Mouse (Mus musculus) midbrain, postnatal 0 days (tissue): ENCODE results near the gene Banp. TPM values are rescaled to one million over a fixed set of nuclear protein-coding genes. Genes with fewer than 3 reads are reported as not detected.

Experiments used
- ATAC-seq: fragments of 200-750 bp; cut with Nextera tagmentation; 2 replicates; pipeline ENCODE4 v1.8.0; 2017; ENCODE audit warnings: moderate number of reproducible peaks, mild to moderate bottlenecking, moderate TSS enrichment, moderate library complexity; ENCODE audit not compliant: low FRiP score
- DNase-seq: peaks from one replicate; pipeline ENCODE4 v3.0.0-alpha.2; 2015; ENCODE audit warnings: low spot score
- H3K27ac ChIP-seq: fragments of 300-500 bp; sonication (generic); 2 replicates; pipeline ENCODE4 v1.5.1; 2014; ENCODE audit warnings: low read depth, mild to moderate bottlenecking, low read length, mixed read lengths
- H3K27me3 ChIP-seq: fragments of 300-500 bp; sonication (generic); 2 replicates; pipeline ENCODE4 v1.6.1; 2014; ENCODE audit warnings: low read length, control low read depth, mixed read lengths; ENCODE audit not compliant: insufficient read depth
- H3K36me3 ChIP-seq: fragments of 300-500 bp; sonication (generic); 2 replicates; pipeline ENCODE4 v1.6.1; 2014; ENCODE audit warnings: low read length, control low read depth, mixed read lengths; ENCODE audit not compliant: insufficient read depth
- H3K4me1 ChIP-seq: fragments of 300-500 bp; sonication (generic); 2 replicates; pipeline ENCODE4 v1.6.1; 2014; ENCODE audit warnings: mild to moderate bottlenecking, control low read depth, antibody characterized with exemption, low read length, mixed read lengths; ENCODE audit not compliant: insufficient read depth
- H3K4me2 ChIP-seq: fragments of 300-500 bp; sonication (generic); 2 replicates; pipeline ENCODE4 v1.6.1; 2014; ENCODE audit warnings: low read depth, mild to moderate bottlenecking, low read length, mixed read lengths; ENCODE audit not compliant: poor library complexity, severe bottlenecking
- H3K4me3 ChIP-seq: fragments of 300-500 bp; sonication (generic); 2 replicates; pipeline ENCODE4 v1.5.1; 2014; ENCODE audit warnings: low read depth, mild to moderate bottlenecking, low read length, moderate library complexity
- H3K9ac ChIP-seq: fragments of 300-500 bp; sonication (generic); replicated peaks from 2 replicates; pipeline ENCODE4 v1.6.1; 2014; ENCODE audit warnings: mild to moderate bottlenecking, low read length, moderate library complexity, mixed read lengths; ENCODE audit not compliant: poor library complexity, severe bottlenecking
- H3K9me3 ChIP-seq: fragments of 300-500 bp; sonication (generic); 2 replicates; pipeline ENCODE4 v1.6.1; 2016; ENCODE audit warnings: low read length, control low read depth
- CTCF ChIP-seq: IDR thresholded peaks from 2 replicates; pipeline ENCODE4 v1.5.1; 2016; ENCODE audit warnings: antibody characterized with exemption, mild to moderate bottlenecking
- WGBS: fragments of 180-500 bp; shearing (Covaris S2); extraction: QIAGEN DNeasy Blood & Tissue Kit; methylation state at CpG from one replicate; pipeline ENCODE4 v1.1.7; 2014; 5-methylcytosine and 5-hydroxymethylcytosine counted together
- polyA plus RNA-seq: library from polyadenylated mRNA; unstranded; fragments of >200 nt; fragmentation: Nextera tagmentation; extraction: Ambion mirVana; gene quantifications from 2 replicates; pipeline ENCODE4 v1.2.1, GENCODE M21; 2015
- total RNA-seq: library from RNA; depleted of rRNA; stranded (reverse); fragments of >200 nt; gene quantifications from 2 replicates; pipeline ENCODE4 v1.2.3, GENCODE M21; 2014

The Banp gene
- total and polyA plus RNA-seq, 2 experiments from 2014 or later = 24.8 to 51.6 TPM

- 89% methylated on average over 13 of the region's 13 CpGs for WGBS
- Histone ChIP-seq H3K4me1 (no peaks in the 10 kb centered on the region), H3K27ac (no peak overlapping the region), H3K4me2 (no peak overlapping the region), H3K36me3 (peaks cover 40% of the 10 kb centered on the region), H3K4me3 (no peak overlapping the region), H3K9me3 (no peaks in the 10 kb centered on the region), H3K27me3 (no peaks in the 10 kb centered on the region), H3K9ac (no peak overlapping the region)
- no peak for TF ChIP-seq CTCF
- ATAC-seq (no peak), DNase-seq (peak; percentile 38)
Measured at GRCm38 (mm10) chr8:122006688-122007484, 57.3 kb downstream of the Banp start.

GRCm38 (mm10) chr8:122008395-122008794, 58.8 kb downstream of the Banp start:
- H3K4me1 ChIP-seq = no peaks in the 10 kb centered on the region
- ATAC-seq (no peak), DNase-seq (no peak)
- no peak for TF ChIP-seq CTCF
- H3K4me3 ChIP-seq = no peak overlapping the region
- H3K4me2 ChIP-seq = no peak overlapping the region
- H3K27me3 ChIP-seq = no peaks in the 10 kb centered on the region
- peaks cover 26% of the 10 kb centered on the region for H3K36me3 ChIP-seq
- WGBS = 85% methylated on average over 5 of the region's 5 CpGs
- H3K9ac ChIP-seq = no peak overlapping the region
- H3K27ac ChIP-seq = no peak overlapping the region
- H3K9me3 ChIP-seq = no peaks in the 10 kb centered on the region

DNA sequence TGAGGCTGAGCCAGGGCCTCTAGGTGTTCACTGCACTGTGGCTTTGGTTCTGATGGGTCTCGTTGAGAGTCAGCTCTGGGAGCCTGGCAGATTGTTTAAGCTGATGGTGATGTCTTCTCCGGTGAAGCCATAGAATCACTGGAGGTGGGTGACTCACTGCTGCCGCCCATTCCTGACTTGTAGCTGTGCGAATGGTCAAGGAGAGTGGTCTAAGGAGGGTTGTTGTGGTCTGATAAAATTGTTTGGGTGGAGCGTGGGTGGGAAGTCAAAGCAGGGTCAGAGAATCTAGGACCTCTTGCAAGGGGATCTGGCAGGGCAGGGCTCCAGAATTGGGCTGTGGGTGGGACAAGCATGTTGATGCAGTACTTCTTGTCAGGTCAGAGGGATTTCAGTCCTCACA, 61.1 kb downstream of the Banp start:
- WGBS = 92% methylated on average over 5 of the region's 5 CpGs
- no peak overlapping the region for H3K4me3 ChIP-seq
- no peaks in the 10 kb centered on the region for H3K27me3 ChIP-seq
- no peaks in the 10 kb centered on the region for H3K9me3 ChIP-seq
- no peak for ATAC-seq
- no peak for TF ChIP-seq CTCF
- no peak overlapping the region for H3K27ac ChIP-seq
- peaks cover 5% of the 10 kb centered on the region; the same call in 1 of the 2 replicates for H3K4me1 ChIP-seq
- H3K9ac ChIP-seq = no peak overlapping the region
- DNase-seq = no peak
- no peak overlapping the region for H3K4me2 ChIP-seq
- H3K36me3 ChIP-seq = peaks cover 29% of the 10 kb centered on the region

- Histone ChIP-seq H3K27me3 (no peaks in the 10 kb centered on the region), H3K9ac (no peak overlapping the region), H3K4me1 (peaks cover 5% of the 10 kb centered on the region; the same call in 1 of the 2 replicates), H3K4me2 (no peak overlapping the region), H3K27ac (no peak overlapping the region), H3K36me3 (peaks cover 27% of the 10 kb centered on the region), H3K9me3 (no peaks in the 10 kb centered on the region), H3K4me3 (no peak overlapping the region)
- TF ChIP-seq CTCF = peak; percentile 29; the same call in 1 of the 2 replicates
- 68% methylated on average over 7 of the region's 7 CpGs for WGBS
- no peak for DNase-seq
- ATAC-seq = no peak
Measured at GRCm38 (mm10) chr8:122011066-122011588, 61.6 kb downstream of the Banp start.

- no peaks in the 10 kb centered on the region for H3K27me3 ChIP-seq
- H3K4me1 ChIP-seq = peaks cover 5% of the 10 kb centered on the region; the same call in 1 of the 2 replicates
- no peak overlapping the region for H3K27ac ChIP-seq
- no peak overlapping the region for H3K9ac ChIP-seq
- TF ChIP-seq CTCF = no peak
- WGBS = 41% methylated on average over 1 of the region's 3 CpGs
- no peak overlapping the region for H3K4me2 ChIP-seq
- no peak for ATAC-seq
- no peak overlapping the region for H3K4me3 ChIP-seq
- peaks cover 11% of the 10 kb centered on the region for H3K36me3 ChIP-seq
- H3K9me3 ChIP-seq = no peaks in the 10 kb centered on the region
- no peak for DNase-seq
Measured at GRCm38 (mm10) chr8:122014606-122015005, 65.1 kb downstream of the Banp start.
